Mouse (Mus musculus) ES-E14 (cell line): ENCODE measurements around the gene Amhr2.

Experiments
- CHD2 ChIP-seq: IDR thresholded peaks from 2 replicates; pipeline ENCODE4 v1.6.1; 2014; ENCODE audit warnings: mild to moderate bottlenecking, low read depth, low read length, inconsistent platforms
- HCFC1 ChIP-seq: IDR thresholded peaks from 2 replicates; pipeline ENCODE4 v1.6.1; 2012; ENCODE audit warnings: low read length, inconsistent platforms, borderline replicate concordance; ENCODE audit not compliant: insufficient read depth
- MAFK ChIP-seq: IDR thresholded peaks from 2 replicates; pipeline ENCODE4 v1.6.1; 2014; ENCODE audit warnings: mild to moderate bottlenecking, low read depth, low read length, inconsistent platforms; ENCODE audit not compliant: insufficient read depth
- ZNF384 ChIP-seq: IDR thresholded peaks from 2 replicates; pipeline ENCODE4 v1.6.1; 2012; ENCODE audit warnings: low read depth, low read length, inconsistent platforms

DNA sequence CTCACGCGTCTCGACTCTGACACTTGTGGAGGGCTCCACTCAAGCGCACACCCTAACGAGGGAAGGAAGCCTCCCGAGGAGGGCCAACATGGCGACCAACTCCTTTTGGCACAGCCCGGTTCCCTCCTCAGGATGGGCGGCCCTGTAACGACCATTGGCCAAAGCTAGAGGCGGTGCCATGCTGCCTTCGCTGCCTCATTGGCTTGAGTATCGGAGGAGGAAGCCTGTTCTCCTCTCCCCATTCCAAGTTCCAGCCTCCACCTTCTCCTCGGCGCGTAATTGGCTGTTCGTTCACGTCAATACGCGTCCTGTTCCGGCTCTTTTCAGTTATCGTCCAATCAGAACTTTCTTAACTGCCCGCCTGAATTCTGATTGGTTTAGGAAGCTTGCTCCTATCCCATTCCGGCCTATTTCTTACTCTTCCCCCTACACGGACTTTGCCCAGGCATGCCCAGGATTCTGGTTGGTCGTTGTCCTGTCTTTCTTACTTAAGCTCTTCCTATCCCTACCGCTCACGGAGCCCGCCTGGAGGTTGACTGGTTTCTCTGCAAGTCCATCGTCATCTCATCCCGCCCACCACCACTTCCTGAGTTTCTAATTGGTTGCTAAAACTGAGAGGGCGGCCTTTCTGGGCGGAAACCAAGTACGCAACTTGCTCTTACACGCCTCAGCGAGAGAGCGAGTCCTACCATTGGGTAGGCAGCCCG lies 39.5 kb upstream of the Amhr2 start, which contains the start of gene Sp1:
- no peak for TF ChIP-seq MAFK
- TF ChIP-seq CHD2 = peak; percentile 97
- no peak for TF ChIP-seq HCFC1
- TF ChIP-seq ZNF384 = no peak
